Mouse (Mus musculus): Measurements from ENCODE around the gene Plcb1. TPM values are rescaled to one million over a fixed set of nuclear protein-coding genes. Genes with fewer than 3 reads are reported as not detected.

The Plcb1 gene
- total RNA-seq, 2 experiments from 2014 or later, result 2.1 TPM; not detected in 1

GRCm38 (mm10) chr2:135454015-135454414, 668.1 kb downstream of the Plcb1 start:
- ATAC-seq (replicated peaks; ENCODE audit: low FRiP score, poor library complexity, severe bottlenecking), result no peak

- no peak for ATAC-seq (replicated peaks; ENCODE audit: low FRiP score, poor library complexity, severe bottlenecking)
These were observed 668.6 kb downstream of the Plcb1 start for GRCm38 (mm10) chr2:135454455-135454854.

GRCm38 (mm10) chr2:135467895-135468294, 682.0 kb downstream of the Plcb1 start:
- ATAC-seq (replicated peaks; ENCODE audit: low FRiP score, poor library complexity, severe bottlenecking), result no peak

- no peak for ATAC-seq (replicated peaks; ENCODE audit: low FRiP score, poor library complexity, severe bottlenecking)
These were observed 688.2 kb downstream of the Plcb1 start for GRCm38 (mm10) chr2:135474107-135474506.

GRCm38 (mm10) chr2:135485248-135485647, 699.4 kb downstream of the Plcb1 start:
- ATAC-seq (replicated peaks; ENCODE audit: low FRiP score, poor library complexity, severe bottlenecking), result no peak

GRCm38 (mm10) chr2:135488277-135488676, 702.4 kb downstream of the Plcb1 start:
- no peak for ATAC-seq (replicated peaks; ENCODE audit: low FRiP score, poor library complexity, severe bottlenecking)

GRCm38 (mm10) chr2:135489127-135489526, 703.3 kb downstream of the Plcb1 start:
- no peak for ATAC-seq (replicated peaks; ENCODE audit: low FRiP score, poor library complexity, severe bottlenecking)

GRCm38 (mm10) chr2:135492777-135493176, 706.9 kb downstream of the Plcb1 start:
- ATAC-seq (replicated peaks; ENCODE audit: low FRiP score, poor library complexity, severe bottlenecking), result no peak

- ATAC-seq (replicated peaks; ENCODE audit: low FRiP score, poor library complexity, severe bottlenecking), result no peak
These were observed 710.7 kb downstream of the Plcb1 start for GRCm38 (mm10) chr2:135496553-135496952.

GRCm38 (mm10) chr2:135497251-135497650, 711.4 kb downstream of the Plcb1 start:
- no peak for ATAC-seq (replicated peaks; ENCODE audit: low FRiP score, poor library complexity, severe bottlenecking)

GRCm38 (mm10) chr2:135500872-135501271, 715.0 kb downstream of the Plcb1 start:
- no peak for ATAC-seq (replicated peaks; ENCODE audit: low FRiP score, poor library complexity, severe bottlenecking)

- no peak for ATAC-seq (replicated peaks; ENCODE audit: low FRiP score, poor library complexity, severe bottlenecking)
These were observed 717.6 kb downstream of the Plcb1 start for GRCm38 (mm10) chr2:135503328-135503997.

- no peak for ATAC-seq (replicated peaks; ENCODE audit: low FRiP score, poor library complexity, severe bottlenecking)
These were observed 718.1 kb downstream of the Plcb1 start for GRCm38 (mm10) chr2:135503998-135504354.

- no peak for ATAC-seq (replicated peaks; ENCODE audit: low FRiP score, poor library complexity, severe bottlenecking)
These were observed 721.2 kb downstream of the Plcb1 start for GRCm38 (mm10) chr2:135507111-135507510.

GRCm38 (mm10) chr2:135518956-135519355, 733.1 kb downstream of the Plcb1 start:
- ATAC-seq (replicated peaks; ENCODE audit: low FRiP score, poor library complexity, severe bottlenecking), result no peak

Other genes with a start within 250 kb of the Plcb1 start
- gene Hao1, start 231.7 kb upstream of the Plcb1 start, total RNA-seq (2015; ENCODE audit: low replicate concordance), result not detected in 2 replicates
- gene Hao1, start 231.7 kb upstream of the Plcb1 start, total RNA-seq (2017; ENCODE audit: low replicate concordance), result not detected in 2 replicates
- 81.1 and 122 TPM in 2 replicates for gene Tmx4, start 141.9 kb upstream of the Plcb1 start, total RNA-seq (2015; ENCODE audit: low replicate concordance)
- 131 and 153 TPM in 2 replicates for gene Tmx4, start 141.9 kb upstream of the Plcb1 start, total RNA-seq (2017; ENCODE audit: low replicate concordance)